Mouse (Mus musculus): Measurements from ENCODE around the gene Praf2.

Praf2 gene

GRCm38 (mm10) chrX:7778450-7779244, 50.4 kb downstream of the Praf2 start:
- DNase-seq (ENCODE audit: low spot score in 2 of 2): no peak

GRCm38 (mm10) chrX:7779294-7779693, 51.1 kb downstream of the Praf2 start:
- DNase-seq (ENCODE audit: low spot score in 2 of 2): no peak

Measured in spleen, postnatal 14 days (tissue).